Mouse (Mus musculus) B cell, adult 2 months (primary cell): Measurements from ENCODE around the gene Gm17482.

Source experiments
- DNase-seq, 2 experiments: peaks; one replicate each; pipeline ENCODE4 v3.0.0; 2022

Gm17482 gene

DNA sequence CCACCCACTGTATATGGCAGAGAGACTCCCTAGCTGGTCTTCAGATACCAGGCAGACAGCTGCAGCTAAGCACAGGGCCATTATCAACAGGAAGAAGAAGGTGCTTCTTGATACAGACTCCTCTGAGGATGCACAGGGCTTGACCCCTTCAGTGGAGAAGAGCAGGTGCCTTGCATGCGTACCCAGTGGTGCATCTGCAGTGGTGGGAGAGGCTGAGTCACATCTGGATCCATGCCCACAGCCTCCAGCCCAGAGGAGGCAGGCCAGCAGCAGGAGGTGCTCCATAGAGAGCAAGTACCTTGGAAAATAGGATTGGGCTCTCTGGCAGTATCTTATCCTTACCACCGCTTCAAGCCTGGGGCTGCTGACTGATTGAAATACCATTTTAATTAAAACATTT lies 66.7 kb downstream of the Gm17482 start:
- no peak for DNase-seq

GRCm38 (mm10) chr6:115307134-115307533 lies 80.0 kb downstream of the Gm17482 start:
- no peak for DNase-seq
